Mouse (Mus musculus): Measurements from ENCODE around the gene 4921539E11Rik. TPM values are rescaled to one million over a fixed set of nuclear protein-coding genes. Genes with fewer than 3 reads are reported as not detected.

The 4921539E11Rik gene
- polyA plus RNA-seq, 1 experiment from 2014 or later: not detected

DNA sequence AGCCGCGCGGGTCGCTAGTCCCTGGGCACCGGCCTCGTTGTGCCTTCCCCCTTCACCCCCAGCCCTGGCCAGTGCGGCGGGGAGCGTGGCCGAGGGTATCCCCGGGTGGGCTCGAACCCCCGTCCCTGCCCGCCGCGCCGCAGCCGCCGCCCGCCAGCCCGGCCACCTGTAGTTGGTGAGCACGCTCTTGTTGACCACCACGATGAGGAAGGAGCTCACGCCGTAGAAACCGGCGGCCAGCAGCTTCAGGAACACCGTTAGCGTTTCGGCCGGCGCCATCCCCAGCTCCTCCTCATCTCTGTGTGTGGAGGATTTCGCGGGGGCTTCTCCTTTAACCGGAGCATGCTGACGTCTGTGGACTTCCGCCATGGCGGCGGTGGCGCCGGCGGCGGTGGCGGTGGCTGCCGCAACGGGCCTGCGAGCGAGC is 76.2 kb downstream of the 4921539E11Rik start:
- H3K4me3 ChIP-seq (ENCODE audit: low read length): peak overlapping the region; percentile 75
- H3K4me2 ChIP-seq (replicated peaks; ENCODE audit: low read depth, low read length): peak overlapping the region; percentile 79
- ATAC-seq (ENCODE audit: low FRiP score, low TSS enrichment): peak; percentile 83
- H3K4me1 ChIP-seq (ENCODE audit: insufficient read depth, low read length): peaks cover 13% of the 10 kb centered on the region
- no peaks in the 10 kb centered on the region for H3K27me3 ChIP-seq (ENCODE audit: insufficient read depth, low read length)
- H3K36me3 ChIP-seq (ENCODE audit: insufficient read depth, low read length): peaks cover 5% of the 10 kb centered on the region; the same call in 1 of the 2 replicates
- under 1% methylated on average over 38 of the region's 48 CpGs for WGBS
- H3K9me3 ChIP-seq (ENCODE audit: low read length): no peaks in the 10 kb centered on the region
- peak overlapping the region; percentile 99 for H3K9ac ChIP-seq (replicated peaks; ENCODE audit: low read length)
- peak overlapping the region; percentile 99 for H3K27ac ChIP-seq (ENCODE audit: low read length)

DNA sequence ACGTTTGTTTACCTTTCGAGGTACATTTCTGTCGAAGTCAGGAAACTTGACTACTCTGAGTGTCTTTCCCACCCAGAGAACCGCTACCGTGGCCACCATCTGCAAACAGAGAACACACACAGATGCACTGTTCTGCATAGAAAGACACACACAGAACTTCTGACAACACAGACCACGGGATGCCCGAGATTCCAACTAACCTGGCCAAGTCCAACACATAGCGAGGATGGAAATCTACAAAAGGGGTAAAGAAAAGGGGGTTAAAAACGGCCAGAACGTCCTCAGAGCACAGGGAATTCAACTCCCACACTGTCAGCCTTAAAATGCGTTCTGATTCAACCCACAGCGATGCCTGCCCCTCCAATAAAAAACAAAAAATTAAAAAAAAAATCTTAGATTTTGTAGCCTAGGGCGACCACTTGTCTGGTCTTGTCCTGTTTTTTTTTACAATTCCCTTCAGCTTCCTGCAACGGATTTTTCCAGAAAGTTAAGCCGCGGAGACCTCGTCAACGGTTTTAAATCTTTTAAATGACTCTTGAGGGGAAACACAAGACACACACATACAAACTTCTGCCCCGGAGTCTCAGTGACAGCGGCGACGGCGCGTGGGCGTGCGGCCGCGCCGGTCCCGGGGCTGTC is 76.7 kb downstream of the 4921539E11Rik start:
- Histone ChIP-seq H3K27me3 (ENCODE audit: insufficient read depth, low read length) (no peaks in the 10 kb centered on the region), H3K36me3 (ENCODE audit: insufficient read depth, low read length) (peaks cover 10% of the 10 kb centered on the region; the same call in 1 of the 2 replicates), H3K9me3 (ENCODE audit: low read length) (no peaks in the 10 kb centered on the region), H3K4me2 (replicated peaks; ENCODE audit: low read depth, low read length) (peak overlapping the region; percentile 79), H3K27ac (ENCODE audit: low read length) (peak overlapping the region; percentile 99), H3K4me1 (ENCODE audit: insufficient read depth, low read length) (peaks cover 13% of the 10 kb centered on the region), H3K4me3 (ENCODE audit: low read length) (peak overlapping the region; percentile 75), H3K9ac (replicated peaks; ENCODE audit: low read length) (peak overlapping the region; percentile 99)
- WGBS: 1% methylated on average over 30 of the region's 30 CpGs
- no peak for ATAC-seq (ENCODE audit: low FRiP score, low TSS enrichment)

DNA sequence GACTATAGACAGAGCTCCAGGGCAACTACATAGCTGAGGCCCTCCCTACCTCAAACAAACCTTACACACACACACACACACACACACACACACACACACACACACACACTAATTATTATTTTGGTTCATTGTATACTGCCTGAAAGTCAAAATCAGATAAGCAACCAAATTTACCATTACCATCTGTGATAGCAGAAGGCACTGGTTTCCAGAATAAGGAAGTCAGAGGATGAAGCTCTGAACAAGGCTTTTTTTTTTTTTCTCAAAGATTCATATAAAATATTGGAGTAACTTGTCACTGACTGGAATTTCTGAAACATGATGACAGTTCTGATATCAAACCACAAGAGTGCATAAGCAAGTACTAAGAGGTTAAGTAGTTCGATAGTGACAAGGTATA is 82.1 kb downstream of the 4921539E11Rik start:
- ATAC-seq (ENCODE audit: low FRiP score, low TSS enrichment): no peak
- no peak overlapping the region for H3K9ac ChIP-seq (replicated peaks; ENCODE audit: low read length)
- no peaks in the 10 kb centered on the region for H3K27me3 ChIP-seq (ENCODE audit: insufficient read depth, low read length)
- no peak overlapping the region for H3K4me3 ChIP-seq (ENCODE audit: low read length)
- peaks cover 25% of the 10 kb centered on the region for H3K36me3 ChIP-seq (ENCODE audit: insufficient read depth, low read length)
- no peak overlapping the region for H3K27ac ChIP-seq (ENCODE audit: low read length)
- no peak overlapping the region for H3K4me2 ChIP-seq (replicated peaks; ENCODE audit: low read depth, low read length)
- H3K9me3 ChIP-seq (ENCODE audit: low read length): no peaks in the 10 kb centered on the region
- 95% methylated on average over 1 of the region's 1 CpGs for WGBS
- peaks cover 9% of the 10 kb centered on the region for H3K4me1 ChIP-seq (ENCODE audit: insufficient read depth, low read length)

DNA sequence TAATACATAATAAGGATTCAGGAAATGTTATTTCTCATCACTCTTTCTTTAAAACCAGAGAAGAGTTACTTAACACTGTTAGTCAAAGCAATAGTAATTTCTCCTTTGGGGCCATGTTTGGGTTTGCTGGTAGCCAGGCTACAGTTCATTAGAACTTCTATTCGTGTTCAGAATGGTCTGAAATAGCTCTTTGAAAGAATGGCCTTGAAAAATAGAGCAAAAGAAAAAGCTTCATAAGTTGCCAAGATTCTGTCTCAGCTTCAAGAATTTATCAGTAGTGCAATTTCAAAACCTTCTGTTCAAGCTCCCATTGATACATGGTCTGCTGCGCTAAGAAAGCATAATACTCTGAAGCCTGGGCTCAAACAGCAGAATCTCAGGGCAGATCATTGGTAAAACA is 87.0 kb downstream of the 4921539E11Rik start:
- Histone ChIP-seq H3K27me3 (ENCODE audit: insufficient read depth, low read length) (no peaks in the 10 kb centered on the region), H3K27ac (ENCODE audit: low read length) (no peak overlapping the region), H3K9me3 (ENCODE audit: low read length) (no peaks in the 10 kb centered on the region), H3K9ac (replicated peaks; ENCODE audit: low read length) (no peak overlapping the region), H3K4me1 (ENCODE audit: insufficient read depth, low read length) (no peaks in the 10 kb centered on the region), H3K36me3 (ENCODE audit: insufficient read depth, low read length) (peaks cover 27% of the 10 kb centered on the region), H3K4me3 (ENCODE audit: low read length) (no peak overlapping the region), H3K4me2 (replicated peaks; ENCODE audit: low read depth, low read length) (no peak overlapping the region)
- ATAC-seq (ENCODE audit: low FRiP score, low TSS enrichment): no peak
- WGBS: 78% methylated on average over 2 of the region's 2 CpGs

DNA sequence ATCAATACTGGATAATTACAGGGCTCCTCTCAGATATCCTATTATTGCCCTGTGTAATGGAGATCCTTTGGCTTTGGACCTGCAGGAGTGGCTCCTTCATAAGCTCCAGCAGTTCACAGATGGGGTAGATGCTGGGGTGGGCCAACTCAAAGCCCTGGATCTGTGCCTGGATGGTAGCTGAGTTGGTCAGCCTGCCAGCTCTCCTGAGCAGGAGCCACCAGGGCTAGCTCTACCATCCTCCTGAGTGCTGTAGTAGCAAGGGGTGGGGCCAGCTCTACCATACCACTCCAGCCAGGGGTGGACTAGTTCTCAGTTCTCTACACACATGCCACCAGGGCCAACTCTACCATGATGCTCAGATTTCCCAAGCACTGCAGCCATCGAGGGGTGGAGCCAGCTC is 90.6 kb downstream of the 4921539E11Rik start:
- WGBS: 89% methylated on average over 1 of the region's 1 CpGs
- no peak overlapping the region for H3K27ac ChIP-seq (ENCODE audit: low read length)
- H3K27me3 ChIP-seq (ENCODE audit: insufficient read depth, low read length): no peaks in the 10 kb centered on the region
- no peaks in the 10 kb centered on the region for H3K9me3 ChIP-seq (ENCODE audit: low read length)
- no peak overlapping the region for H3K4me2 ChIP-seq (replicated peaks; ENCODE audit: low read depth, low read length)
- H3K4me1 ChIP-seq (ENCODE audit: insufficient read depth, low read length): no peaks in the 10 kb centered on the region
- no peak overlapping the region for H3K4me3 ChIP-seq (ENCODE audit: low read length)
- peaks cover 35% of the 10 kb centered on the region; the same call in 1 of the 2 replicates for H3K36me3 ChIP-seq (ENCODE audit: insufficient read depth, low read length)
- no peak overlapping the region for H3K9ac ChIP-seq (replicated peaks; ENCODE audit: low read length)
- ATAC-seq (ENCODE audit: low FRiP score, low TSS enrichment): no peak

DNA sequence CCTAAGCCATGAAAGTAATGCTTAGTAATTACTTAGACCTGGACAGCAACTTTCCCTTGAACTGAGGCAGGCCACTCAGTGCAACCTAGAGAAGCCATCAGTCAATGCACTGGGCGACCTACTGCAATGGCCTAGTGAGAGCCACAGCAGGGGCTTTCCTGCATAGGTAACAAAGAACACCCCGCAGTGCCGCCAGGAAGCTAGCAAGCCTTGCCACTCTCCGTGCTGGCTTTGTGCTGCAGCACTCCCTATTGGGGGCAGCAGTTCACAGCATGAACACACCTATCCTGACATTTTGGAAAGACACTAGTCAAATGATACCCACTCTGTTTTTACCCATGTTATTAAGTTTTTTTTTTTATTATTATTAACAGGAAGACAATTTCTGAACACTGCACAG is 91.6 kb downstream of the 4921539E11Rik start:
- no peaks in the 10 kb centered on the region for H3K4me1 ChIP-seq (ENCODE audit: insufficient read depth, low read length)
- ATAC-seq (ENCODE audit: low FRiP score, low TSS enrichment): no peak
- no peaks in the 10 kb centered on the region for H3K27me3 ChIP-seq (ENCODE audit: insufficient read depth, low read length)
- H3K4me2 ChIP-seq (replicated peaks; ENCODE audit: low read depth, low read length): no peak overlapping the region
- H3K4me3 ChIP-seq (ENCODE audit: low read length): no peak overlapping the region
- H3K9ac ChIP-seq (replicated peaks; ENCODE audit: low read length): no peak overlapping the region
- peaks cover 37% of the 10 kb centered on the region; the same call in 1 of the 2 replicates for H3K36me3 ChIP-seq (ENCODE audit: insufficient read depth, low read length)
- WGBS: 66% methylated on average over 4 of the region's 4 CpGs
- H3K27ac ChIP-seq (ENCODE audit: low read length): no peak overlapping the region
- H3K9me3 ChIP-seq (ENCODE audit: low read length): no peaks in the 10 kb centered on the region

DNA sequence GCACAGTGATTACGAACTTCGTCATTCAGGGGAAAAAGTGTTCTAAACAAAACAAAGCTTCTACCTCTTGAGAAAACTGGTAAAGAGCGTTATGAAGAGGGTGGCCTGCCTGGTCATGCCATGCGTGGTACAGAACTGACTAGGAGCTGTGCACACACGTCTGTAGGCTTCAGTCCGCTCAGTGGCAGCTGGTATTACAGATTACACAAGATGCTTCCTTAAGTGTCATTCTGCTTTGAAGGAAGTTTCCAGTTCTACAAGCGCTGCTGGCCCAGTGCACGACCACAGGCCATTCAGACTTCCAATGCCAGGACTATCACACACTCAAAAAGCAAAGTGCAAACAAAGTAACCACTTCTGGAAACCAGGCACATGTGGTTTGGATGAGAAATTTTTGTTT is 93.3 kb downstream of the 4921539E11Rik start:
- 87% methylated on average over 8 of the region's 8 CpGs for WGBS
- Histone ChIP-seq H3K27me3 (ENCODE audit: insufficient read depth, low read length) (no peaks in the 10 kb centered on the region), H3K9me3 (ENCODE audit: low read length) (0 out of 2 replicates have a peak, but pooled peaks cover 3% of the 10 kb centered on the region), H3K9ac (replicated peaks; ENCODE audit: low read length) (no peak overlapping the region), H3K36me3 (ENCODE audit: insufficient read depth, low read length) (peaks cover 45% of the 10 kb centered on the region), H3K4me1 (ENCODE audit: insufficient read depth, low read length) (no peaks in the 10 kb centered on the region), H3K4me3 (ENCODE audit: low read length) (no peak overlapping the region), H3K27ac (ENCODE audit: low read length) (no peak overlapping the region), H3K4me2 (replicated peaks; ENCODE audit: low read depth, low read length) (no peak overlapping the region)
- ATAC-seq (ENCODE audit: low FRiP score, low TSS enrichment): no peak

DNA sequence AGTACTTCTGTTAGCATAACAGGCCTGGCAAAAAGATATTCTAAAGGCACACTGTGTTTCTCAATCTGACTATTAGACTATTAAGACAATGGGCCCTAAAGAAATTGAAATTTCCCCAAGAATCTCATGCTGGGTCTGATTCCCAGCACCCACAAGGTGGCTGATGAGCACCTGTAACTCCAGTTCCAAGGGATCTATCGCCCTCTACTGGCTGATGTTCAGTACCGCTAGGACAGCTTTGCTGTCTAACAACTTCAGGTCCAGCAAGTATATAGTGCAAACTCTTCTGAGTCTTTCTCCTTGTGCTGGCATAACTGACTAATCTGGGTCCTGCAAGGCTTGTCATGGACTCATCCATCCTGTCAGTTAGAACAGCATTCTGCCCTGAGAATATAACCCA is 98.2 kb downstream of the 4921539E11Rik start:
- Histone ChIP-seq H3K27ac (ENCODE audit: low read length) (no peak overlapping the region), H3K4me3 (ENCODE audit: low read length) (no peak overlapping the region), H3K27me3 (ENCODE audit: insufficient read depth, low read length) (no peaks in the 10 kb centered on the region), H3K9me3 (ENCODE audit: low read length) (0 out of 2 replicates have a peak, but pooled peaks cover 4% of the 10 kb centered on the region), H3K4me1 (ENCODE audit: insufficient read depth, low read length) (no peaks in the 10 kb centered on the region), H3K36me3 (ENCODE audit: insufficient read depth, low read length) (peaks cover 50% of the 10 kb centered on the region), H3K9ac (replicated peaks; ENCODE audit: low read length) (no peak overlapping the region), H3K4me2 (replicated peaks; ENCODE audit: low read depth, low read length) (no peak overlapping the region)
- no peak for ATAC-seq (ENCODE audit: low FRiP score, low TSS enrichment)
- WGBS: 84% methylated on average over 2 of the region's 2 CpGs

DNA sequence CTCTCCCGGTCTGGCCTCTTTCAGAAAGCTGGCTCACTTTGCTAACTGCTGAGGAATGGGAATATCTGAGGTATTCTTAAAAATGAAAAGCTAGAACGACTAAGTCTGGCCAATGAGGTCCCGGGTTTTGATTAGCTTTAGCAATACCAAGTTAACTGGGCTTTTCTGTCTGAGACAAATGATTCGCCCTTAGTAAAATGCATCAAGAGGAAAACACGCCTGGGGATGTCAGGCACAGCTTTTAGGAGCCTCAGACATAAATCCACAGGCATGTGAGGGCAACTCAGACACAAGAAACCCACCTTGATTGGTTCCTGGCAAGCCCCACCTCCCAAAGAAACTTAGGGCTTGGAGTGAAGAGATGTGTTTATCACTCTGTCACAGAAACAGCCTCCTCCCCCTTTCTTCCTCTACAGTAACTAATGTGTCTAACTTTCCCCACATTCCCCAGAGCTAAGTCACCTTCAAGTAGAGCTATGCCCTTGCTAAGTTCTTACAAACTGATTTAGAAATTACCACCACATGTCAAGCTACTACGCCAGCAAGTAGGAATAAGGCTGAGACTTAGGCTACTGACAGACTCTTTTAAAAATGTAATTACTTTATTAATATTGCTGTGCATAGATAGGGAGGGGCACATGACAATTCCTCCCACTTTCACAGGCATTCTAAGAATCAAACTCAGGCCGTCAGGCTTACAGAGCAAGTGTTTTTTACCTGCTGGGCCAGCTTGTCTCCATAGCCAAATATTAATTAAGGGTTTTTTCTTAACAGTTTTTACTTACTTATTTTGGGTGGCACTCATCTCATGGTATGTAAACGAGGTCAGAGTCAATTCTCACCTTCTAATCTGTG is 101.7 kb downstream of the 4921539E11Rik start:
- no peaks in the 10 kb centered on the region for H3K4me1 ChIP-seq (ENCODE audit: insufficient read depth, low read length)
- H3K4me2 ChIP-seq (replicated peaks; ENCODE audit: low read depth, low read length): no peak overlapping the region
- peaks cover 34% of the 10 kb centered on the region for H3K36me3 ChIP-seq (ENCODE audit: insufficient read depth, low read length)
- H3K27me3 ChIP-seq (ENCODE audit: insufficient read depth, low read length): no peaks in the 10 kb centered on the region
- 83% methylated on average over 8 of the region's 8 CpGs for WGBS
- no peak overlapping the region for H3K4me3 ChIP-seq (ENCODE audit: low read length)
- no peak for ATAC-seq (ENCODE audit: low FRiP score, low TSS enrichment)
- no peak overlapping the region for H3K9ac ChIP-seq (replicated peaks; ENCODE audit: low read length)
- 0 out of 2 replicates have a peak, but pooled peaks cover 4% of the 10 kb centered on the region for H3K9me3 ChIP-seq (ENCODE audit: low read length)
- H3K27ac ChIP-seq (ENCODE audit: low read length): no peak overlapping the region

Data from kidney, embryonic 16.5 days (tissue).